Mouse (Mus musculus) heart, embryonic 10.5 days (tissue): ENCODE measurements at regions not wholly inside any gene's neighbourhood (a gene's known extent, or its start where the extent isn't known, plus 50 kb on each side); places are given as distances from the start of the nearest gene placed in this dataset.

Experiments used
- DNase-seq: peaks from one replicate; pipeline ENCODE4 v3.0.0-alpha.2; 2017; ENCODE audit warnings: low spot score
- H3K27ac ChIP-seq: fragments of 300-500 bp; sonication (generic); 2 replicates; pipeline ENCODE4 v1.5.1; 2016; ENCODE audit warnings: mild to moderate bottlenecking
- H3K27me3 ChIP-seq: fragments of 300-500 bp; sonication (generic); 2 replicates; pipeline ENCODE4 v1.6.1; 2016; ENCODE audit warnings: mild to moderate bottlenecking; ENCODE audit not compliant: poor library complexity, insufficient read depth, severe bottlenecking
- H3K36me3 ChIP-seq: fragments of 300-500 bp; sonication (generic); 2 replicates; pipeline ENCODE4 v1.6.1; 2016; ENCODE audit warnings: mild to moderate bottlenecking, moderate library complexity
- H3K4me1 ChIP-seq: fragments of 300-500 bp; sonication (generic); 2 replicates; pipeline ENCODE4 v1.6.1; 2016; ENCODE audit warnings: mild to moderate bottlenecking
- H3K4me3 ChIP-seq: fragments of 300-500 bp; sonication (generic); 2 replicates; pipeline ENCODE4 v1.5.1; 2016; ENCODE audit warnings: mild to moderate bottlenecking, moderate library complexity
- H3K9me3 ChIP-seq: fragments of 300-500 bp; sonication (generic); 2 replicates; pipeline ENCODE4 v1.6.1; 2016; ENCODE audit warnings: mild to moderate bottlenecking, moderate library complexity
- WGBS: fragments of 180-500 bp; shearing (Covaris S2); methylation state at CpG from one replicate; pipeline ENCODE4 v1.1.7; 2016; 5-methylcytosine and 5-hydroxymethylcytosine counted together

- Histone ChIP-seq H3K27me3 (no peaks in the 10 kb centered on the region), H3K4me1 (no peaks in the 10 kb centered on the region), H3K9me3 (no peaks in the 10 kb centered on the region), H3K36me3 (no peaks in the 10 kb centered on the region), H3K27ac (no peak overlapping the region), H3K4me3 (no peak overlapping the region)
- no peak for DNase-seq
- 54% methylated on average over 13 of the region's 13 CpGs for WGBS
Measured at GRCm38 (mm10) chr3:50677953-50678610, 234.7 kb upstream of the Slc7a11 start.

DNA sequence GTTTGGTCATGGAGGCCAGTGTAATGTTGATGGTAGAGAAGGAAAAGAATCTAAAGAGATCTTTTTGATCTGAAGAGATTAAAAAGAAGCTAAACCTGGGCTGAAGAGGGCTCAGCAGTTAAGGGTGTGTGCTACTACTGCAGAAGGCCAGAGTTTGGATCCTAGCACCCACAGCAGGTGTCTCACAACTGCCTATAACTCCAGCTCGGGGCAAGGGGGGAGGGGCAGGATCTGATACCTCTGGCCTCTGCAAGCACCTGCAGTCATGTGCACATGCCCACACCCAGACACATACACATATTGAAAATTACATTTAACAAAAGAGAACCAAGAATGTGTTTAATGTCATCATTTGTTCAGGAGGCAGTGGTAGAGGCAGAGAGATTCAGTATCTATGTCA is 232.4 kb upstream of the Slc7a11 start:
- H3K4me1 ChIP-seq = no peaks in the 10 kb centered on the region
- no peaks in the 10 kb centered on the region for H3K9me3 ChIP-seq
- no peak for DNase-seq
- WGBS = 64% methylated on average over 1 of the region's 1 CpGs
- H3K4me3 ChIP-seq = no peak overlapping the region
- H3K27me3 ChIP-seq = no peaks in the 10 kb centered on the region
- H3K36me3 ChIP-seq = no peaks in the 10 kb centered on the region
- H3K27ac ChIP-seq = no peak overlapping the region

DNA sequence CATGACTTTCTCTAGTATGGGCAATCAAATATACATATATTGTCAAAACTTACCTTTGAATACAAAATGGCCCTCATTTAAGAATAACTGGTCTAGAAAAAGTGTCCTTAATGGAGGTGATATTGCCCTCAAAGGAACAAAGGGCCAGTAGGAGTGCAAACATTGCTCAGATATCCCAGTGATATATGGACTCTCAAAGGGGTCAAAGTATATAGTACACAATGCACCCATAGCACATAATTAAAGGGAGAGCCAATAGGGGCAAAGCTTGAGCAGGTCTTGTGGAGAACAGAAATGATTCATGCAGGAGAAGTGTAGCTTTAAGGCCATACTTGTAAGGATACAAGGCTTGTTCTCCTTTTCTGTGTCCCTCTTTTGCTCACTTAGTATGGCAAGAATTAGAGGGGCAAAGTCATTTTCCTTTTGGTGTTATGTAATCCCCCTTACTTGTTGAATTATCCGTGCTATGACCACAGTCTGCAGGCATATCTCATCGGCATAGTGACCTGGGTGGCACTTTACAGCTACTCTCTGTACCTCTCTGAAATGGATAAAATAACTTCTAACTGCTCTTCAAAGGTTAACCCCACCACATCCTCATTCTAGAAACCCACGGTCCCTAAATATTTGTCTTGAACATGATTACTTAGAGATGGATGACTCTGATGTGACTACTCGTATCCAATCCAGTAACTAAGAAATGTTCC is 231.6 kb upstream of the Slc7a11 start:
- H3K27me3 ChIP-seq = no peaks in the 10 kb centered on the region
- H3K36me3 ChIP-seq = no peaks in the 10 kb centered on the region
- H3K27ac ChIP-seq = no peak overlapping the region
- no peak overlapping the region for H3K4me3 ChIP-seq
- H3K4me1 ChIP-seq = no peaks in the 10 kb centered on the region
- no peak for DNase-seq
- WGBS = 74% methylated on average over 4 of the region's 4 CpGs
- H3K9me3 ChIP-seq = no peaks in the 10 kb centered on the region

DNA sequence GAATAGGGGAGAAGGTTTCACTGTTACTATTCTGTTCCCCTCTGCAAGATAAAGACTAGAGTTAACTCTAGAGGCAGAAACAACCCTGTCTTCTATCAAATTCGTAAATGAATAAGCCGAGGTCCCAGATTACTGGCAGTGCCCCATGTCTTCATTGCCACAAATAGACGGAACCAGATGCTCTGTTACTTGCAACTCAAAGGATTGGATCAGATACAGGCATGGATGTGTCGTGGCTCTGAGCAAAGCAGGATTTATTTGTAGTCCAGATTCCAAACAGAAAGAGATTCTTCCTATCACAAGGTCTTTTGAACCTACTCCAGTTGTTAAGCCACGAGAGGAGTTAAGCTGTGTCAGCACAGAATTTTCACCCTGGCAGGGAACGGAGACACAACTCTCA is 221.9 kb upstream of the Slc7a11 start:
- Histone ChIP-seq H3K4me1 (no peaks in the 10 kb centered on the region), H3K4me3 (no peak overlapping the region), H3K9me3 (no peaks in the 10 kb centered on the region), H3K27me3 (no peaks in the 10 kb centered on the region), H3K27ac (no peak overlapping the region), H3K36me3 (no peaks in the 10 kb centered on the region)
- 56% methylated on average over 6 of the region's 6 CpGs for WGBS
- DNase-seq = no peak

DNA sequence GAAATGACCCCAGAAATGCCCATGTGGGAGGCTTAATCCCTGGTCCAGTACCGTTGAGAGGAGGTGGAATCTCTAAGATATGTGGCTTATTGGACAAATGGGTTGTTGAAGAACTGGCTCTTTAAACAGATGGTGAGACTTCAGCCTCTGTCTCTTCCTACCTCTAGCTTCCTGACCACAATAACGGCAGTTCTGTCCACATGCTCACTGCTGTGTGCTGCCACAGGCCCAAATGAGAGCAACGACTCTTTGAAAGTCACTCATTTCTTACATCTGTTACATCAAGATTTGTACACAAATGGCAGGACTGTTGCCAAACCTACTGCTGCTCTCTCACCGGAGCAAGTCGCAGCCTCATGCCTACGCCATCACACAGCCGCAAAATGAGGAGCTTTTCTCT is 217.6 kb upstream of the Slc7a11 start:
- H3K27ac ChIP-seq = no peak overlapping the region
- H3K9me3 ChIP-seq = no peaks in the 10 kb centered on the region
- H3K4me3 ChIP-seq = no peak overlapping the region
- H3K4me1 ChIP-seq = no peaks in the 10 kb centered on the region
- no peak for DNase-seq
- H3K36me3 ChIP-seq = no peaks in the 10 kb centered on the region
- WGBS = 78% methylated on average over 7 of the region's 7 CpGs
- no peaks in the 10 kb centered on the region for H3K27me3 ChIP-seq

- no peak for DNase-seq
- H3K9me3 ChIP-seq = no peaks in the 10 kb centered on the region
- no peaks in the 10 kb centered on the region for H3K36me3 ChIP-seq
- WGBS = 84% methylated on average over 3 of the region's 3 CpGs
- no peaks in the 10 kb centered on the region for H3K4me1 ChIP-seq
- no peak overlapping the region for H3K4me3 ChIP-seq
- no peak overlapping the region for H3K27ac ChIP-seq
- H3K27me3 ChIP-seq = no peaks in the 10 kb centered on the region
Measured at GRCm38 (mm10) chr3:50660566-50660965, 217.2 kb upstream of the Slc7a11 start.

GRCm38 (mm10) chr3:50657890-50658289 is 214.5 kb upstream of the Slc7a11 start:
- Histone ChIP-seq H3K27ac (no peak overlapping the region), H3K9me3 (no peaks in the 10 kb centered on the region), H3K4me3 (no peak overlapping the region), H3K4me1 (no peaks in the 10 kb centered on the region), H3K27me3 (no peaks in the 10 kb centered on the region), H3K36me3 (no peaks in the 10 kb centered on the region)
- DNase-seq = no peak
- WGBS = 76% methylated on average over 2 of the region's 2 CpGs

DNA sequence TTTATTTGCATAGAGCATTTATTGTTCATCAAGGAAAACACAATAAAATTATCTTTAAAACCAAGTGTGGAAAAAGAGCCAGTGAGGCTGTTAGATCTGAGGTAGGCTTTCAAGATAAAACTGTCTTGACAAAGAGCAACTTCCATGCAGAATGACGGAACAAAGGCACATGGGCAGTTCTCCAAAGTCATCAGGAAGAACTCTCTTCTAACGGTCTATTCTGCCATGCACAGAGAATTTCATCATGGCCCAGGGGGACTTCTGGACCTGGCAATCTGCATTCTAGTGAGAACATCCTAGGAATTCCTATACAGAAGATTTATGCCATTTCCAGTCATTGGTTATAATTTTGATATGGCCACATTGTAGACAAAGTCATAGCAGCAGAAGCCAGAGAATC is 211.0 kb upstream of the Slc7a11 start:
- Histone ChIP-seq H3K4me3 (no peak overlapping the region), H3K4me1 (no peaks in the 10 kb centered on the region), H3K9me3 (no peaks in the 10 kb centered on the region), H3K36me3 (no peaks in the 10 kb centered on the region), H3K27me3 (no peaks in the 10 kb centered on the region), H3K27ac (no peak overlapping the region)
- WGBS = 67% methylated on average over 2 of the region's 2 CpGs
- no peak for DNase-seq

GRCm38 (mm10) chr3:50652265-50652664 is 208.9 kb upstream of the Slc7a11 start:
- Histone ChIP-seq H3K4me1 (no peaks in the 10 kb centered on the region), H3K27ac (no peak overlapping the region), H3K36me3 (no peaks in the 10 kb centered on the region), H3K4me3 (no peak overlapping the region), H3K9me3 (no peaks in the 10 kb centered on the region), H3K27me3 (no peaks in the 10 kb centered on the region)
- 92% methylated on average over 3 of the region's 3 CpGs for WGBS
- no peak for DNase-seq

DNA sequence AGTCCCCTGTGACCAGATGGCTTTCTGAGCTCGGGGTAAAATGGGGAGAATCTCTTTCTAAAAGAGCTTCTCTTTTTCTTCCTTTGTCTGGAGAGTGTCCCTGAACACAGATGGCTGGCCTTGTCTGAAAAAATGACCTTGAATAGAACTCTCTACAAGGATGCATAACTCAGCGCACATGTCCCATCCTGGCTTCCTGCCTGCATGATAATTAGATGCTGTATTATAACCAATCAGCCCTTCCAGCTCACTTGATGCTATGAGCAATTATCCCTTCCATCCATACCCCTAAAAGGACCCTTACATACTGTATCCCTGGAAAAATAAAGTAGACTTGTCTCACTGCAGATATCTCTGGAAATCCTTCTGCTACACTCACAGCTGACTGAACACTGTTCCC is 199.7 kb upstream of the Slc7a11 start:
- 85% methylated on average over 2 of the region's 2 CpGs for WGBS
- Histone ChIP-seq H3K9me3 (no peaks in the 10 kb centered on the region), H3K4me3 (no peak overlapping the region), H3K27me3 (no peaks in the 10 kb centered on the region), H3K27ac (no peak overlapping the region), H3K4me1 (no peaks in the 10 kb centered on the region), H3K36me3 (no peaks in the 10 kb centered on the region)
- no peak for DNase-seq

DNA sequence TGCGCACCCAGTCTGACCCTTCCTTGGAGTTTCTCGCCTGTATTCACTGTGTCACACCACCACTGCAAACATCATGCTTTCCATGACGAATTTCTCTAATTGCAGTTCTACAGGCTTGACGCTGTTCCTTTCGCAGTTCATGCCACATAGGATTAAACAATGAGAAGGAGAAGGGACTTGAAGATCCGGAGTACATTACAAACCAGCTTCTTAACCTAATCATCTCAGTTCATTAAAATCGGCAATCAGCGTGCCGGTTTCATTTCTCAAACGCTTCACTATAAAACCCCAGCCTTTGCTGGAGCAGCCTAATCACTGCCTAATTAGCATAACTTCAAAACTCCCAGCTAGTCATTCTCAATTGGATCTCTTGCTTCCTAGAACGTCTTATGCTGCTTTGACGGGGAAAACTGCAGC is 196.5 kb upstream of the Slc7a11 start:
- WGBS = 82% methylated on average over 12 of the region's 12 CpGs
- H3K27ac ChIP-seq = no peak overlapping the region
- no peaks in the 10 kb centered on the region for H3K27me3 ChIP-seq
- DNase-seq = no peak
- H3K36me3 ChIP-seq = no peaks in the 10 kb centered on the region
- H3K4me3 ChIP-seq = no peak overlapping the region
- H3K4me1 ChIP-seq = no peaks in the 10 kb centered on the region
- H3K9me3 ChIP-seq = no peaks in the 10 kb centered on the region

DNA sequence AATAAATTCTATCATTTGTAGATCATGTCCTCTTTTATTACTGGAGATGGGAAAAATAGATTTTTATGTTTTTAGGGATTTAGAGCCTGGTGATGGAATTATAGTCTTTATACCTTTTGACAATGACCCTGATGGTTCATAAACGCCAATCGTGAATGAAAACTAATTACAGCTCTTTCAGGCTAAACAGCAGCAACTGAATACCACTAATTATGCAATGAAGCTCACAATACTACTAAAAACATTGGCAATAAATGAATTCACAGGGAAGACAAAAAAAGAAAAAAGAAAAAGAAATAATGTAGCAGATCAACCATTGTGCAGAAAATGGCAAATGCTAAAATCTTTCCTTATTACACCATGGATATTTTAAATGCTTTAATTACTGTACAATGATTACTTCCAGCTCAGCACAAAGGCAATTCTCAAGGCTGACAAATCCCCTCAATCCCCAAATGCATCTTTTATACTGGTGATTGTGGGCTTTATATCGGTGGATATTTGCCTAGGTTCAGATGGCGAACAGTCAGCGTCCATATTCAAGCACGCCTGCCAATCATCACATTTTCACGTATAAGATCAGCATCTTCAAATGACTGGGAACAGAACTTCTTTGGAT is 191.2 kb upstream of the Slc7a11 start:
- no peak for DNase-seq
- WGBS = 88% methylated on average over 7 of the region's 7 CpGs
- H3K27ac ChIP-seq = no peak overlapping the region
- no peaks in the 10 kb centered on the region for H3K4me1 ChIP-seq
- H3K9me3 ChIP-seq = no peaks in the 10 kb centered on the region
- no peaks in the 10 kb centered on the region for H3K36me3 ChIP-seq
- no peaks in the 10 kb centered on the region for H3K27me3 ChIP-seq
- no peak overlapping the region for H3K4me3 ChIP-seq

GRCm38 (mm10) chr3:50631286-50631685 is 187.9 kb upstream of the Slc7a11 start:
- Histone ChIP-seq H3K4me3 (no peak overlapping the region), H3K36me3 (no peaks in the 10 kb centered on the region), H3K4me1 (no peaks in the 10 kb centered on the region), H3K9me3 (no peaks in the 10 kb centered on the region), H3K27me3 (no peaks in the 10 kb centered on the region), H3K27ac (no peak overlapping the region)
- DNase-seq = no peak
